Mouse (Mus musculus) adrenal gland, postnatal 36 days (tissue): ENCODE data around the gene Ski. TPM values are rescaled to one million over a fixed set of nuclear protein-coding genes. Genes with fewer than 3 reads are reported as not detected.

Experiments
- DNase-seq, 2 experiments: peaks; one replicate each; pipeline ENCODE4 v3.0.0; 2021; ENCODE audit warnings: mixed read lengths in 1 of 2
- total RNA-seq, 2 experiments: library from RNA; stranded (reverse); gene quantifications; 2 replicates each; pipeline ENCODE4 v1.2.3; 2021

Ski gene
- total RNA-seq, 2 experiments from 2014 or later, result 55.5 to 88.7 TPM

GRCm38 (mm10) chr4:155178981-155179512 lies 43.3 kb downstream of the Ski start:
- peak in 1 of 2 experiments; percentile 35 for DNase-seq

GRCm38 (mm10) chr4:155178274-155178673 lies 44.1 kb downstream of the Ski start:
- peak; percentile 50 to 68 for DNase-seq

- DNase-seq, result no peak
Observed at GRCm38 (mm10) chr4:155176210-155176609, 46.2 kb downstream of the Ski start.

- DNase-seq, result no peak
Observed at GRCm38 (mm10) chr4:155173822-155174785, 48.3 kb downstream of the Ski start.

- peak; percentile 97 for DNase-seq
Observed at GRCm38 (mm10) chr4:155172909-155173821, 49.2 kb downstream of the Ski start.

GRCm38 (mm10) chr4:155171961-155172533 lies 50.3 kb downstream of the Ski start:
- DNase-seq, result no peak

GRCm38 (mm10) chr4:155170614-155171212 lies 51.7 kb downstream of the Ski start:
- DNase-seq, result no peak

GRCm38 (mm10) chr4:155168835-155169252 lies 53.5 kb downstream of the Ski start:
- DNase-seq, result no peak

- no peak for DNase-seq
Observed at GRCm38 (mm10) chr4:155165861-155166260, 56.5 kb downstream of the Ski start.

GRCm38 (mm10) chr4:155164550-155164949 lies 57.8 kb downstream of the Ski start:
- peak; percentile 79 to 82 for DNase-seq

GRCm38 (mm10) chr4:155163685-155164084 lies 58.7 kb downstream of the Ski start:
- no peak for DNase-seq

GRCm38 (mm10) chr4:155163320-155163651 lies 59.1 kb downstream of the Ski start:
- no peak for DNase-seq

GRCm38 (mm10) chr4:155162433-155163319 lies 59.7 kb downstream of the Ski start:
- DNase-seq, result no peak

GRCm38 (mm10) chr4:155158543-155158917 lies 63.9 kb downstream of the Ski start:
- DNase-seq, result no peak

- DNase-seq, result no peak
Observed at GRCm38 (mm10) chr4:155157871-155158542, 64.4 kb downstream of the Ski start.

GRCm38 (mm10) chr4:155156734-155157133 lies 65.7 kb downstream of the Ski start:
- DNase-seq, result no peak

- peak in 1 of 2 experiments; percentile 52 for DNase-seq
Observed at GRCm38 (mm10) chr4:155154986-155155385, 67.4 kb downstream of the Ski start.

GRCm38 (mm10) chr4:155153389-155154072 lies 68.9 kb downstream of the Ski start:
- no peak for DNase-seq

- no peak for DNase-seq
Observed at GRCm38 (mm10) chr4:155152476-155152875, 69.9 kb downstream of the Ski start.
